Mouse (Mus musculus) skeletal muscle tissue, adult 2 months (tissue): ENCODE measurements around the gene Fam78a.

Experiments
- DNase-seq: peaks from one replicate; pipeline ENCODE4 v3.0.0-alpha.2; 2012; ENCODE audit warnings: low read depth, low spot score

Fam78a gene

GRCm38 (mm10) chr2:32102944-32103343, 18.3 kb upstream of the Fam78a start:
- DNase-seq: no peak

DNA sequence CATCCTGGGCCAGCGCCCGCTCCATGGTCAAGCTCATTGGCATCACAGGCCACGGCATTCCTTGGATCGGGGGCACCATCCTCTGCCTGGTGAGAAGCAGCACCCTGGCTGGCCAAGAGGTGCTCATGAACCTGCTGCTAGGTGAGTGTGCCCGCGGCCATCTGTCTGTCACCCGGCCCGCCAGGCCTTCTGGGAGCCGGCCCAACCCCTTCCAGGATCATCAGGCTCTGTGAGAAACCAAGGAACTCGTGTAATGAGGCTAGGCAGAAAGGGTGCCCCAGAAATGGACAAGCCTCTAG, 11.4 kb upstream of the Fam78a start:
- peak; percentile 58 for DNase-seq

GRCm38 (mm10) chr2:32095351-32096121, 10.9 kb upstream of the Fam78a start, which contains the start of gene Plpp7:
Gene Plpp7, plus strand, starts transcription at chr2:32095528.
- DNase-seq: peak; percentile 94

- DNase-seq: no peak
Observed at GRCm38 (mm10) chr2:32094001-32094707, 9.5 kb upstream of the Fam78a start.

- peak; percentile 91 for DNase-seq
Observed at GRCm38 (mm10) chr2:32091956-32092355, 7.3 kb upstream of the Fam78a start.

- no peak for DNase-seq
Observed at GRCm38 (mm10) chr2:32090145-32090544, 5.5 kb upstream of the Fam78a start.

DNA sequence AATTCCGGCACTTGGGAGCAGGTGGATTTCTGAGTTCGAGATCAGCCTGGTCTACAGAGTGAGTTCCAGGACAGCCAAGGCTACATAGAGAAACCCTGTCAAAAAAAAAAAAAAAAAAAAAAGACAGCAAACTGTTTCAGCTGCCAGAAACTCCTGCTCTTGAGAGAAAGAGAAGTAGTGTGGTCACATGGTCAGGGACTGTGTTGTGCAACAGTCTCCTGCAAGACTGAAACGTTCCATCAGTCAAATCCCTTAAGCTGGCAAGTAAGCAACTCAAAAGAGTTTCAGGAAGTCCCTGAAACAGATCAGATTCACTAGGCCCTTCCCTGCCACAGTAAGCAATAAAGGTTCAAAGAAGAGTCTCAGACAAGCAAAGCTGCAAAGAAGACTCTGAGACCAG, 4.9 kb upstream of the Fam78a start:
- peak; percentile 65 for DNase-seq

DNA sequence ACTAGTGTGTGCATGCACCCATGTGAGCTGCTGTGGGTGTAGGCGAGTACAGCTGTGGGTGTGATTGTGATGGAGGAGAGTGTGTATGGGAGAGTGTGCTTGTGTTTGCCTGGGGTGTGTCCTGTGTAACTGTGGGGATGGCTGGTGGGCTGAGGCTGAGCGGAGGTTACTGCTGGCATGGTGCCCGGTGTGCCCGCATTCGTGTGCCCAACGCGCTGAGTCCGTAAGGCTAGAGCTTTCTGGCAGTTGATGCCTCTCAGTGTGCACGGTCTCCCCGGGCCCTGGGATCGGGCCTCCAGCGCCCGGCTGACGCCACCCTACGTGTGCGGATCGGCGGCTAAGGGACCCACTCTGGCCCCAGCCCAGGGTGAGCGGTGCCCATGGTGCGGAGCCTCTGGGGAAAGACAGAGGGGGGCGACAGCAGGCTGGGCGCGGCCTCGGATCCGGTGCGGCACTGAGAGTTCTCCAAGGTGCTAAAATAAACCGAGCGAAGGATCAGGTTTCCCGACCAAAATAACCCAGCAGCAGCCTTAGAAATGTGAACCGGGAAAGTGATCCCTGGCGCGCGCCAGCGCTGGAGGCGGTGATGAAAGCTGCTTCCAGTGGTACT, 3.8 kb upstream of the Fam78a start:
- peak; percentile 91 for DNase-seq

GRCm38 (mm10) chr2:32087606-32088005, 2.9 kb upstream of the Fam78a start:
- peak; percentile 72 for DNase-seq

GRCm38 (mm10) chr2:32085231-32085630, 574 bp upstream of the Fam78a start:
- DNase-seq: no peak

GRCm38 (mm10) chr2:32084872-32085199, 179 bp upstream of the Fam78a start:
- no peak for DNase-seq

GRCm38 (mm10) chr2:32083159-32084011, 1.3 kb downstream of the Fam78a start:
- no peak for DNase-seq

DNA sequence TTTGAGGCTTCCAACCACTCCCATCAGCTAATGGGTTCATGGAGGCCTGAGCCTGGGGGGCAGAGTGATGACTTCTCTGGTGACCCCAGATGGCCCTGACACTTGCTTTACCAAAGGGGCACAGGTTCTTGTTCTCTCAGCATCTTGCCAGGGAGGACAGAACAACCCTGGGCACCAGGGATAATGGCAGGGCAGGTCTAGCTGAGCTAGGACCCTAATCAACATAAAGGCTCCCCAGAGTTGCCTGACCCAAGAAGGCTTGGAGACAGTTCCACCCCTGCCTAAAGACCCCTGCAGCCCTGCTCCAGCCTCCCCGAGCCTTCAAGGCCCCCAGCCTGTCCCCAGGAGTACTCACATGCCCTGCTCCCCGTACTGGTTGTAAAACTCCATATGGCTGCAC, 2.4 kb downstream of the Fam78a start:
- DNase-seq: no peak

- peak; percentile 51 for DNase-seq
Observed at GRCm38 (mm10) chr2:32081296-32081929, 3.2 kb downstream of the Fam78a start.

- DNase-seq: no peak
Observed at GRCm38 (mm10) chr2:32080681-32081080, 4.0 kb downstream of the Fam78a start.

DNA sequence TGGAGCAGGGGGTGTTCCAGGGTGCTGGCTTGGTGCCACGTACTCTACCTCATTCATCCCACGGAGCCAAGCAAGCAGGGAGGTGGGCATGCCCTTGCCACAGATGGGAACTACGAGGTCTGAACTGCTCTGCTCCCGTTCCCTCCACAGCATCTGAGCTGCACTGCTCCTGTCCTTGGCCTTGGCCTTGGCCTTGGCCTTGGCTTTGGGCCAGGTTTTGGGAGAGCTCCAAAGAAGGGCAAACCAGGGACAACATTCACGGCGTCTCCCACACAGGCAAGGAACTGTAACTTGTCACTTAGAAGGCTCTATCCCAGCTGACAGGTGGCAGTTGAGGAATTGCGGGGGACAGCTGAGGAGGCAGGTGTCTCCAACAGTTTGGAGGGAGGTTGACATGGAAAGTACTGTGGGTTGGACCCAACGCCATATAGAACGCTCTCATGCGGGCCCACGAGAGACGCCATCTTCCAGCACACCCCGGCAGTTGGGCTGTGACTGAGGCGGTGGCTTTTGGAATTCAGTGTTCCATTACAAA, 5.4 kb downstream of the Fam78a start:
- peak; percentile 38 for DNase-seq

- DNase-seq: no peak
Observed at GRCm38 (mm10) chr2:32078522-32078921, 6.1 kb downstream of the Fam78a start.

- no peak for DNase-seq
Observed at GRCm38 (mm10) chr2:32077744-32078143, 6.9 kb downstream of the Fam78a start.

GRCm38 (mm10) chr2:32075368-32075767, 9.3 kb downstream of the Fam78a start:
- DNase-seq: no peak

GRCm38 (mm10) chr2:32074404-32074803, 10.3 kb downstream of the Fam78a start:
- peak; percentile 46 for DNase-seq

- no peak for DNase-seq
Observed at GRCm38 (mm10) chr2:32070747-32071146, 13.9 kb downstream of the Fam78a start.
